Mouse (Mus musculus) heart, adult 2 months (tissue): ENCODE measurements around the gene Dhrs11. TPM values are rescaled to one million over a fixed set of nuclear protein-coding genes. Genes with fewer than 3 reads are reported as not detected.
"Not testable (repeated sequence)": the region's sequence is repeated elsewhere in the genome, so short reads cannot be mapped to it uniquely, and the experiment has no call there.

Experiments
- DNase-seq, 2 experiments: peaks; one replicate each; pipeline ENCODE4 v3.0.0; 2021
- H3K27ac ChIP-seq: fragments of 200-600 bp; 2 replicates; pipeline ENCODE4 v1.8.1; 2022
- H3K27me3 ChIP-seq: fragments of 200-500 bp; 2 replicates; pipeline ENCODE4 v1.6.1; 2012; ENCODE audit warnings: mild to moderate bottlenecking, low read length, inconsistent platforms, mixed read lengths; ENCODE audit not compliant: control insufficient read depth, insufficient read depth
- H3K36me3 ChIP-seq: fragments of 200-500 bp; 2 replicates; pipeline ENCODE4 v1.6.1; 2012; ENCODE audit warnings: low read length, inconsistent platforms; ENCODE audit not compliant: control insufficient read depth, insufficient read depth
- H3K4me1 ChIP-seq: fragments of 200-500 bp; 2 replicates; pipeline ENCODE4 v1.6.1; 2011; ENCODE audit warnings: low read length; ENCODE audit not compliant: control insufficient read depth, insufficient read depth
- H3K4me3 ChIP-seq: fragments of 200-600 bp; 2 replicates; pipeline ENCODE4 v1.8.1; 2022
- H3K79me2 ChIP-seq: fragments of 200-500 bp; replicated peaks from 2 replicates; pipeline ENCODE4 v1.6.1; 2012; ENCODE audit warnings: mild to moderate bottlenecking, inconsistent platforms, low read length, moderate library complexity, mixed read lengths; ENCODE audit not compliant: control insufficient read depth, insufficient read depth
- H3K9ac ChIP-seq: fragments of 200-500 bp; 2 replicates; pipeline ENCODE4 v1.6.1; 2012; ENCODE audit warnings: low read depth, mild to moderate bottlenecking, control low read depth, inconsistent platforms, low read length, mixed read lengths
- CTCF ChIP-seq: fragments of 200-600 bp; IDR thresholded peaks from 2 replicates; pipeline ENCODE4 v1.8.1; 2022; ENCODE audit warnings: antibody characterized with exemption, mild to moderate bottlenecking, moderate library complexity
- EP300 ChIP-seq: fragments of 200-500 bp; IDR thresholded peaks from 2 replicates; pipeline ENCODE4 v1.6.1; 2011; ENCODE audit warnings: low read depth, low read length, control low read depth; ENCODE audit not compliant: insufficient read depth
- POLR2A ChIP-seq: fragments of 200-500 bp; IDR thresholded peaks from 2 replicates; pipeline ENCODE4 v1.6.1; 2011; ENCODE audit warnings: mild to moderate bottlenecking, low read depth, low read length, control low read depth; ENCODE audit not compliant: insufficient read depth
- WGBS: fragments of 180-500 bp; shearing (Covaris S2); methylation state at CpG from one replicate; pipeline ENCODE4 v1.1.7; 2018; 5-methylcytosine and 5-hydroxymethylcytosine counted together
- intact Hi-C: fragments of 180-260 bp; cut with DNase I; formaldehyde crosslinking; loops from one replicate; pipeline ENCODE4 v1.15.1; 2025
- polyA plus RNA-seq: library from polyadenylated mRNA; depleted of rRNA; stranded (reverse); fragments of >200 nt; gene quantifications from 2 replicates; pipeline ENCODE4 v1.2.3, GENCODE M21; 2012
- total RNA-seq, 2 experiments: library from RNA; stranded (reverse); gene quantifications; 2 replicates each; pipeline ENCODE4 v1.2.3; 2021

Gene Dhrs11
- total and polyA plus RNA-seq, 3 experiments: 87.7 to 186 (median 108) TPM

GRCm38 (mm10) chr11:84855285-84855684 lies 26.5 kb upstream of the Dhrs11 start:
- H3K4me1 ChIP-seq: no peaks in the 10 kb centered on the region
- H3K9ac ChIP-seq: no peak overlapping the region
- peaks cover 8% of the 10 kb centered on the region for H3K36me3 ChIP-seq
- no peaks in the 10 kb centered on the region for H3K79me2 ChIP-seq
- TF ChIP-seq POLR2A (no peak), EP300 (no peak), CTCF (no peak)
- no peak for DNase-seq
- intact Hi-C loops: no loop called here
- no peak overlapping the region for H3K27ac ChIP-seq
- no peaks in the 10 kb centered on the region for H3K27me3 ChIP-seq
- WGBS: 95% methylated on average over 6 of the region's 6 CpGs
- H3K4me3 ChIP-seq: no peak overlapping the region

GRCm38 (mm10) chr11:84847475-84848090 lies 18.8 kb upstream of the Dhrs11 start:
- H3K36me3 ChIP-seq: no peaks in the 10 kb centered on the region; the same call in 1 of the 2 replicates
- H3K4me1 ChIP-seq: no peaks in the 10 kb centered on the region
- WGBS: 84% methylated on average over 7 of the region's 7 CpGs
- no peak overlapping the region for H3K27ac ChIP-seq
- H3K27me3 ChIP-seq: no peaks in the 10 kb centered on the region
- H3K4me3 ChIP-seq: no peak overlapping the region
- H3K9ac ChIP-seq: no peak overlapping the region
- DNase-seq: no peak
- intact Hi-C loops: no loop called here
- no peak for TF ChIP-seq POLR2A
- no peak for TF ChIP-seq CTCF
- no peak for TF ChIP-seq EP300
- no peaks in the 10 kb centered on the region; the same call in 1 of the 2 replicates for H3K79me2 ChIP-seq

GRCm38 (mm10) chr11:84846741-84847474 lies 18.1 kb upstream of the Dhrs11 start:
- intact Hi-C loops: no loop called here

GRCm38 (mm10) chr11:84839330-84839729 lies 10.5 kb upstream of the Dhrs11 start:
- peaks cover 6% of the 10 kb centered on the region for H3K36me3 ChIP-seq
- intact Hi-C loops: no loop called here
- no peaks in the 10 kb centered on the region for H3K4me1 ChIP-seq
- DNase-seq: no peak
- H3K79me2 ChIP-seq: no peaks in the 10 kb centered on the region; the same call in 1 of the 2 replicates
- no peak overlapping the region for H3K4me3 ChIP-seq
- TF ChIP-seq CTCF: peak; percentile 43
- TF ChIP-seq POLR2A: no peak
- no peaks in the 10 kb centered on the region for H3K27me3 ChIP-seq
- H3K27ac ChIP-seq: no peak overlapping the region
- 97% methylated on average over 2 of the region's 2 CpGs for WGBS
- no peak overlapping the region for H3K9ac ChIP-seq

More at GRCm38 (mm10) chr11:84846741-84847474, 18.1 kb upstream of the Dhrs11 start:
- TF ChIP-seq EP300 (no peak), CTCF (no peak), POLR2A (no peak)
- no peak overlapping the region for H3K9ac ChIP-seq
- no peaks in the 10 kb centered on the region; the same call in 1 of the 2 replicates for H3K36me3 ChIP-seq
- DNase-seq: no peak
- WGBS: 97% methylated on average over 15 of the region's 15 CpGs
- H3K27ac ChIP-seq: no peak overlapping the region
- no peaks in the 10 kb centered on the region for H3K4me1 ChIP-seq
- no peaks in the 10 kb centered on the region; the same call in 1 of the 2 replicates for H3K79me2 ChIP-seq
- no peak overlapping the region for H3K4me3 ChIP-seq
- no peaks in the 10 kb centered on the region for H3K27me3 ChIP-seq

- intact Hi-C loops: loop anchor here (1.0 kb wide), 1 partner anchor 41 kb away; the partner anchor contains the start of gene Ggnbp2
- DNase-seq, H3K27me3 ChIP-seq, H3K79me2 ChIP-seq, H3K4me1 ChIP-seq: not testable (repeated sequence)
- WGBS: 68% methylated on average over 11 of the region's 11 CpGs
- peaks cover 11% of the 10 kb centered on the region for H3K36me3 ChIP-seq
- peak overlapping the region; percentile 93 for H3K9ac ChIP-seq
- H3K4me3 ChIP-seq: peak overlapping the region; percentile 99
- H3K27ac ChIP-seq: peak overlapping the region; percentile 98
Observed at GRCm38 (mm10) chr11:84829495-84829894, 701 bp upstream of the Dhrs11 start.

GRCm38 (mm10) chr11:84827901-84828503 lies 792 bp downstream of the Dhrs11 start:
- intact Hi-C loops: no loop called here

More at GRCm38 (mm10) chr11:84827901-84828503, 792 bp downstream of the Dhrs11 start:
- Histone ChIP-seq H3K36me3 (peaks cover 16% of the 10 kb centered on the region), H3K79me2 (peaks cover 1% of the 10 kb centered on the region; the same call in 1 of the 2 replicates), H3K9ac (peak overlapping the region; percentile 99), H3K27ac (peak overlapping the region; percentile 98), H3K27me3 (no peaks in the 10 kb centered on the region), H3K4me3 (peak overlapping the region; percentile 99), H3K4me1 (peaks cover 9% of the 10 kb centered on the region)
- DNase-seq: peak in 1 of 2 experiments; percentile 19
- 32% methylated on average over 3 of the region's 3 CpGs for WGBS
- TF ChIP-seq EP300: no peak
- no peak for TF ChIP-seq CTCF
- no peak for TF ChIP-seq POLR2A
